Mouse (Mus musculus): ENCODE results near the gene Cd3d.

GRCm38 (mm10) chr9:44999776-45000175 is 18.2 kb downstream of the Cd3d start:
- TF ChIP-seq EP300 (IDR thresholded peaks at IDR 0.05; ENCODE audit: low read depth) (no peak), CTCF (IDR thresholded peaks at IDR 0.05; ENCODE audit: low read depth) (no peak)
